Mouse (Mus musculus): ENCODE measurements around the gene H2-DMa. TPM values are rescaled to one million over a fixed set of nuclear protein-coding genes. Genes with fewer than 3 reads are reported as not detected.

H2-DMa gene
- polyA plus RNA-seq, 1 experiment: 8.2 TPM

- H3K4me3 ChIP-seq (ENCODE audit: insufficient read depth, low read length): peak within 1 kb of the TSS; percentile 70
- peak within 1 kb of the TSS; percentile 100 for H3K27ac ChIP-seq (ENCODE audit: insufficient read depth, low read length)
- peaks cover 6% of the 10 kb centered on the region for H3K4me1 ChIP-seq (ENCODE audit: control insufficient read depth, insufficient read depth, low read length)
- peak; percentile 77 for TF ChIP-seq POLR2A (IDR thresholded peaks at IDR 0.05; ENCODE audit: low read depth, low read length)
- no peak for TF ChIP-seq CTCF (IDR thresholded peaks at IDR 0.05; ENCODE audit: borderline replicate concordance, insufficient read depth, low read length)
These were observed 3.0 kb downstream of the H2-DMa start, which contains the start of gene Brd2 for GRCm38 (mm10) chr17:34122188-34122984. TSS of gene Brd2 (minus strand) at chr17:34122634.

DNA sequence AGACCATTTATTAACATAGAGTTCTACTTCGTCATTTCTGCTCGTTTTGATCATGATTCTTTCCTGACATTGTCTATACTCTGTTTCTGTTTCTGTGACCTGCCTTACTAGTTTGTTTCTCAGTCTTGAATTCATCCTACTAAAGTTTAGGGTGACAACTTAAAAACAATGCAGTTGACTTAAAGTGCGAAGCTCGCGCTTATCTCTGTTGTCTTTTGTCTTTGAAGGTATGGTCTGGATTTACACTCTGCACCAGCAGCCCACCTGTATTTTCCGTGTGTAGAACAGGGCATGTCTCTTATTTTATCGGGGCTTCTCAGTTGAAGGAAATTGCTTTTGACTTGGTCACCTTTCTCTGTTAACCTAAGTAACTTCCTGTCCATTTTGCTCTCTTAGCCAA, 3.8 kb downstream of the H2-DMa start:
- Histone ChIP-seq H3K4me1 (ENCODE audit: control insufficient read depth, insufficient read depth, low read length) (peaks cover 10% of the 10 kb centered on the region), H3K27ac (ENCODE audit: insufficient read depth, low read length) (peak overlapping the region; percentile 98), H3K4me3 (ENCODE audit: insufficient read depth, low read length) (peak overlapping the region; percentile 70)
- TF ChIP-seq POLR2A (IDR thresholded peaks at IDR 0.05; ENCODE audit: low read depth, low read length): no peak; the same call in 1 of the 2 replicates
- TF ChIP-seq CTCF (IDR thresholded peaks at IDR 0.05; ENCODE audit: borderline replicate concordance, insufficient read depth, low read length): no peak

DNA sequence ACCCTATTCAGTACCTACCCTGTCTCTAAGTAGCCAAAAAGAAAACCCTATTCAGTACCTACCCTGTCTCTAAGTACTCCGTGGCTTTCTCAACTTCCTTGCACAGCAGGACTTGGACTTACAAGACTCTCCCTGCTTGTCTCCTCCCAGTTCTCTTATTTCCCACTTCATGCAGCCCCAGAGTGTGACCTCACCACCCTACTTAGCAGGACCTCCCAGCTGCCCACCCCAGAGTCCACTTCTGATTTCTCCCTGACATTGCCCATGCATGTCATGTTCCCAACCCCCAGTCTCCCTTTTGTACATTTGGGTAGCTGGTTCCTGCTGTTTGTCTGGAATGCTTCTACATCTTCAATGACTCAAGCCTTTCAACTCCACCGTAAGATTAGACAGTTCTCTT, 4.2 kb downstream of the H2-DMa start:
- Histone ChIP-seq H3K27ac (ENCODE audit: insufficient read depth, low read length) (peak overlapping the region; percentile 98), H3K4me1 (ENCODE audit: control insufficient read depth, insufficient read depth, low read length) (peaks cover 10% of the 10 kb centered on the region), H3K4me3 (ENCODE audit: insufficient read depth, low read length) (peak overlapping the region; percentile 70)
- peak; percentile 59 for TF ChIP-seq POLR2A (IDR thresholded peaks at IDR 0.05; ENCODE audit: low read depth, low read length)
- no peak for TF ChIP-seq CTCF (IDR thresholded peaks at IDR 0.05; ENCODE audit: borderline replicate concordance, insufficient read depth, low read length)

DNA sequence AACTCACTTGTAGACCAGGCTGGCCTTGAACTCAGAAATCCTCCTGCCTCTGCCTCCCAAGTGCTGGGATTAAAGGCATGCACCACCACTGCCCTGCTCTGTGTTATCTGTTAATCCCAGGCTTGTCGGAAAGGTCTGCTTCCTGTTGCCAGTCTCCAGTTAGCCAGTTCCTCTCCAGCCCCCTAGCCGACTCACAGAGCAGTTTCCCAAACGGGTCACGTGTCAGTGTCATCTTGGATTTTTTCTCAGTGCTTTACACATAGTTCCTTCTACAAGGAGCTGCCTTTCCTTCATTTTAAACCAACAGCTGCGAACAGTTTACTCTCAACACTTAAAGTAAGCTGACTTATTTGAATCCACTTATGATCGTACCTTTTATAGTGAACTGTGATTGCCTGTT, 5.3 kb downstream of the H2-DMa start:
- Histone ChIP-seq H3K4me1 (ENCODE audit: control insufficient read depth, insufficient read depth, low read length) (peaks cover 10% of the 10 kb centered on the region), H3K27ac (ENCODE audit: insufficient read depth, low read length) (no peak overlapping the region), H3K4me3 (ENCODE audit: insufficient read depth, low read length) (peak overlapping the region; percentile 11; the same call in 1 of the 2 replicates)
- TF ChIP-seq CTCF (IDR thresholded peaks at IDR 0.05; ENCODE audit: borderline replicate concordance, insufficient read depth, low read length) (no peak), POLR2A (IDR thresholded peaks at IDR 0.05; ENCODE audit: low read depth, low read length) (no peak)

- peaks cover 10% of the 10 kb centered on the region for H3K4me1 ChIP-seq (ENCODE audit: control insufficient read depth, insufficient read depth, low read length)
- TF ChIP-seq CTCF (IDR thresholded peaks at IDR 0.05; ENCODE audit: borderline replicate concordance, insufficient read depth, low read length) (no peak), POLR2A (IDR thresholded peaks at IDR 0.05; ENCODE audit: low read depth, low read length) (no peak)
- H3K27ac ChIP-seq (ENCODE audit: insufficient read depth, low read length): no peak overlapping the region
- H3K4me3 ChIP-seq (ENCODE audit: insufficient read depth, low read length): no peak overlapping the region
These were observed 7.6 kb downstream of the H2-DMa start for GRCm38 (mm10) chr17:34126826-34127420.

GRCm38 (mm10) chr17:34127475-34127874, 8.1 kb downstream of the H2-DMa start:
- no peak overlapping the region for H3K27ac ChIP-seq (ENCODE audit: insufficient read depth, low read length)
- H3K4me3 ChIP-seq (ENCODE audit: insufficient read depth, low read length): no peak overlapping the region
- TF ChIP-seq CTCF (IDR thresholded peaks at IDR 0.05; ENCODE audit: borderline replicate concordance, insufficient read depth, low read length): no peak
- TF ChIP-seq POLR2A (IDR thresholded peaks at IDR 0.05; ENCODE audit: low read depth, low read length): no peak
- H3K4me1 ChIP-seq (ENCODE audit: control insufficient read depth, insufficient read depth, low read length): peaks cover 10% of the 10 kb centered on the region

DNA sequence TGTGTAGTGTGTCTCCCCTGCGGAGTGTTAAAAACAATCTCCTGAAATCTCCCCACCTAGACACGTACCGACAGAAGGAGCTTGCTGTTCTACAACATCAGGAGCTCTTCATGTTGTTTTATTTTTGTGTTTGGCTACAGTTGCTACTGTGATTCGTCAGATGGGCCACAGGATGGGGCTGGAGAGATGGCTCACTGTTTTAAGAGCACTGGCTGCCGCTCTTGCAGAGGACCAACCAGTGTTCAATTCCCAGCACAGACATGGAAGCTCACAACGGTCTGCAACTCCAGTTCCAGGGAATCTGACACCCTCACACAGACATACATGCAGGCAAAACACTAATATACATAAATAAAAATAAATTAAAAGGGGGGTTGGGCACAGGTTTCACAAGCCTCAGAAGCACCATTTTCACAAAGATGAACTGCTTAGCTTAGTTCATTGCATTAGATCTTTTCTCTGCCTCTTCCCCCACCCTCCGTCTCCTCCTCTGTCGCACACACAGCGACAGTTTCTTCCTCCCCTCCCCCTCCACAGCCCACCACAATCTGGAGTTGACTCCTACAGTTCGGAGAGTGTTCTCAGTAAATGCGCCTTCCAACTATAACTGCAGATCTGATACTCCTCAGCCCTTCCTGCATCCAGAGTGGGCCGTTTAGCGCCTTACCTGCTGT, 9.1 kb downstream of the H2-DMa start:
- no peak overlapping the region for H3K4me3 ChIP-seq (ENCODE audit: insufficient read depth, low read length)
- no peak overlapping the region for H3K27ac ChIP-seq (ENCODE audit: insufficient read depth, low read length)
- TF ChIP-seq CTCF (IDR thresholded peaks at IDR 0.05; ENCODE audit: borderline replicate concordance, insufficient read depth, low read length): no peak
- 0 out of 2 replicates have a peak, but pooled peaks have one; percentile 24 for TF ChIP-seq POLR2A (IDR thresholded peaks at IDR 0.05; ENCODE audit: low read depth, low read length)
- peaks cover 10% of the 10 kb centered on the region for H3K4me1 ChIP-seq (ENCODE audit: control insufficient read depth, insufficient read depth, low read length)

DNA sequence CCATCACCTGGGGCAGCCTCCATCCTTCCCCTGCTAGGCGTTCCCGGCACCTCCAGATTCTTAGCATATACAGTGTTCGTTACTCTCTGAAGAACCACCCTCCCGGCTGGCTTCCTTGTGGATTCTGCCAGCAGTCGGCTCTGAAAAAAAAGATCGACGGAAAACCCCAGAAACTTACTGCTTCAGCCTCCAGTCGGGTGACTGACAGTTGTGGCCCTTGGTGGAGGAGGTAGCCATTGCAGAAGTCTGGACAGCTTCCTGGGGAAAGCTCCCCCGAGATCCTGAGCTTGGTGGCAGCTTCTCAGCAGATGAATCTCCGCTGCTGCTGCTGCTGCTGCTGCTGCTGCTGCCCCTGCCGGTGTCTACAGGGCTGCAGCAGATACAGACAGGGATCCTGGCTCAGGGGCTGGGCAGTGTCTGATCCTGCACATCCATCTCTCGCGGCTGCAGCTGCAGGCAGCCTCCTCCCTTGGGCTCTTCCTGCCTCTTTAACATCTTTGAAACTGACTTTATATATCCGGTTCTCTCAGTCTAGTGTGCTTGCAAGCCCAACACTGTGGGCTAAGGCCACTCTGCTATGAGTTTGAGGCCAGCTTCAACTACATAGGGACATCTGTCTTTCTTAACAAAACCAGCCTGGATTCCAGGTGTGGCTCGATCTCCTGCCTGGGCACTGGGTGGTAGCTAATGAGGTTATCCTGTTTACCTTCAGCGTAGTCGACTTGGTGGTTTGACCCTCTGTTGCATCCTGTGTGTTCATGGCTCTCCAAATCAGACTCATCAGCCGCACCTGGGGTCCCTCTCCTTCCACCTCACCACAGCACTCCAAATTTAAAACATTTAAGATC, 9.8 kb downstream of the H2-DMa start:
- Histone ChIP-seq H3K4me3 (ENCODE audit: insufficient read depth, low read length) (no peak overlapping the region), H3K4me1 (ENCODE audit: control insufficient read depth, insufficient read depth, low read length) (peaks cover 10% of the 10 kb centered on the region), H3K27ac (ENCODE audit: insufficient read depth, low read length) (no peak overlapping the region)
- no peak for TF ChIP-seq CTCF (IDR thresholded peaks at IDR 0.05; ENCODE audit: borderline replicate concordance, insufficient read depth, low read length)
- peak; percentile 38 for TF ChIP-seq POLR2A (IDR thresholded peaks at IDR 0.05; ENCODE audit: low read depth, low read length)

Data from embryonic fibroblast, embryonic 13.5 days (primary cell).